Mouse (Mus musculus) spleen, adult 2 months (tissue): ENCODE results near the gene Fam131c. TPM values are rescaled to one million over a fixed set of nuclear protein-coding genes. Genes with fewer than 3 reads are reported as not detected.

Source experiments
- DNase-seq, 2 experiments: peaks; one replicate each; pipeline versions ENCODE4 v3.0.0 to v3.0.0-alpha.2; 2012 to 2021; ENCODE audit warnings: low spot score in 2 of 2, low read depth in 1 of 2
- H3K27ac ChIP-seq: fragments of 200-500 bp; 2 replicates; pipeline ENCODE4 v1.5.1; 2012; ENCODE audit warnings: low read length, inconsistent platforms; ENCODE audit not compliant: insufficient read depth
- H3K27me3 ChIP-seq: fragments of 200-500 bp; 2 replicates; pipeline ENCODE4 v1.6.1; 2012; ENCODE audit warnings: mild to moderate bottlenecking, moderate library complexity, low read length, inconsistent platforms; ENCODE audit not compliant: control insufficient read depth, insufficient read depth
- H3K36me3 ChIP-seq: fragments of 200-500 bp; 2 replicates; pipeline ENCODE4 v1.6.1; 2012; ENCODE audit warnings: mild to moderate bottlenecking, low read length, inconsistent platforms; ENCODE audit not compliant: control insufficient read depth, insufficient read depth
- H3K4me1 ChIP-seq: fragments of 200-500 bp; 2 replicates; pipeline ENCODE4 v1.6.1; 2011; ENCODE audit warnings: inconsistent platforms; ENCODE audit not compliant: control insufficient read depth, insufficient read depth, insufficient read length
- H3K4me3 ChIP-seq: fragments of 200-500 bp; 2 replicates; pipeline ENCODE4 v1.5.1; 2011; ENCODE audit warnings: mild to moderate bottlenecking, inconsistent platforms; ENCODE audit not compliant: insufficient read depth, insufficient read length; ENCODE audit errors: extremely low read depth
- CTCF ChIP-seq: fragments of 200-500 bp; IDR thresholded peaks from 2 replicates; pipeline ENCODE4 v1.5.1; 2011; ENCODE audit warnings: mild to moderate bottlenecking, inconsistent platforms; ENCODE audit not compliant: insufficient read depth, insufficient read length, insufficient replicate concordance; ENCODE audit errors: extremely low read depth
- POLR2A ChIP-seq: fragments of 200-500 bp; IDR thresholded peaks from 2 replicates; pipeline ENCODE4 v1.6.1; 2011; ENCODE audit warnings: low read depth, low read length, inconsistent platforms
- WGBS: fragments of 180-500 bp; shearing (Covaris S2); methylation state at CpG from one replicate; pipeline ENCODE4 v1.1.7; 2018; 5-methylcytosine and 5-hydroxymethylcytosine counted together
- polyA plus RNA-seq: library from polyadenylated mRNA; depleted of rRNA; stranded (reverse); fragments of >200 nt; gene quantifications from 2 replicates; pipeline ENCODE4 v1.2.3, GENCODE M21; 2012

The Fam131c gene
- polyA plus RNA-seq, 1 experiment = 0.22 TPM

DNA sequence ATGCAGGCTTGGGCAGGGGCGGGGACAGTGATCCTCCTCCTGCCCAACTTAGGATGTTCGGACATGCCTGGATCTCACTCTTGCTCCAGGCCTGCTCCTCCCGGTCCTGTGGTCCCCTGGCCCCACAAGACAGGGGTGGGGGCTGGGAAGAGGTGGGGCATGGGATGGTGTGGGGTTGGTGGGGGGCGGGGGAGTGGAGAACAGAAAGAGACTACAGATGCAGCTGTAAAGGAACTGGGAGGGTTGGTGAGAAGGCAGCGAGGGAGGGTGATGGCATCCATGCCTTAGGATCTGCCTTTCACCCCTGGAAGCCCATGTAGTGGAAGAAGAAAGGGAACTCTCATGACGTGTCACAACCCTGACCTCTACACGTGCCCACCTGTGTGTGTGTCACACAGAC is 26.5 kb upstream of the Fam131c start:
- Histone ChIP-seq H3K27me3 (no peaks in the 10 kb centered on the region), H3K27ac (no peak overlapping the region), H3K36me3 (no peaks in the 10 kb centered on the region), H3K4me1 (peaks cover 3% of the 10 kb centered on the region; the same call in 1 of the 2 replicates), H3K4me3 (no peak overlapping the region)
- TF ChIP-seq POLR2A = no peak
- no peak for TF ChIP-seq CTCF
- WGBS = 75% methylated on average over 7 of the region's 7 CpGs
- DNase-seq = no peak

DNA sequence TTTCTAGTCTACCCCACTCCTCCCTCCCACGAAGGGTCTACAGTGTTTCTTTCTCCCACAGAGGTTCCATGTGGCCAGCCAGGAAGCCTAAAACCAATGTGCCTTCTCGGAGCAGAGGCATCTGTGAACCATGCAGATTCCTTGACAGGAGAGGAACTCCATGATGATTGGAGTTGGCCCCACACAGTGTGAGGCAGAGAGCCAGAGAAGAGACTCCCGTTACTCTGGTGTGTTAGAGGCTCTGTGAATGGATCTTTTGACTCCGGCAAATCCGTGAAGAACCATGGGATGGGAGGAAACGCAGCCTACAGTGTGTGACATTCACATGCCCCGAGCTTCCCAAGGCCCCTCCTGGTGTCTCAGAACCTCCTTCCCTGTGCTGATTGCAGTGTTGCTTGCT is 24.5 kb upstream of the Fam131c start:
- no peak for TF ChIP-seq CTCF
- no peak for TF ChIP-seq POLR2A
- peaks cover 3% of the 10 kb centered on the region; the same call in 1 of the 2 replicates for H3K4me1 ChIP-seq
- WGBS = 84% methylated on average over 7 of the region's 7 CpGs
- H3K27me3 ChIP-seq = no peaks in the 10 kb centered on the region
- H3K4me3 ChIP-seq = no peak overlapping the region
- no peaks in the 10 kb centered on the region for H3K36me3 ChIP-seq
- H3K27ac ChIP-seq = no peak overlapping the region
- no peak for DNase-seq

DNA sequence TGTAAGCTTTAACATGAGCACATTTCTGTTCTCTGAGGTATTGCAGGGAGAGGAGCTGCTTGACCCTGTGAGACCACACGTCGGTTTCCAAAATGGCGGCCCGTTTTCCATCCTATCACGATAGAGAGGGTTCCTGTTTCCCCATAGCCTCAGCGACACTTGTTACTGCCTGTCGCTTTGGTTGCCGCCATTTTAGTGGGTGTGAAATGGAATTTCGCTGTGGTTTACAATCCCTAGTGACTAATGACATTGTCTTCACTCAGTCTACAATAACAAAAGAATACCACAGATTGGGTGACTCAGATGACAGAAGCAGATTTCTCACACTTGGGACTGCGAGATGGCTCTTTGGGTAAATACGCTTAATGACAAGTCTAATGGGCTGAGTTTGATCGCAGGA is 22.8 kb upstream of the Fam131c start:
- 91% methylated on average over 12 of the region's 12 CpGs for WGBS
- TF ChIP-seq POLR2A (no peak), CTCF (no peak)
- no peak overlapping the region for H3K4me3 ChIP-seq
- no peak overlapping the region for H3K27ac ChIP-seq
- no peaks in the 10 kb centered on the region for H3K36me3 ChIP-seq
- no peaks in the 10 kb centered on the region for H3K27me3 ChIP-seq
- H3K4me1 ChIP-seq = no peaks in the 10 kb centered on the region
- no peak for DNase-seq

DNA sequence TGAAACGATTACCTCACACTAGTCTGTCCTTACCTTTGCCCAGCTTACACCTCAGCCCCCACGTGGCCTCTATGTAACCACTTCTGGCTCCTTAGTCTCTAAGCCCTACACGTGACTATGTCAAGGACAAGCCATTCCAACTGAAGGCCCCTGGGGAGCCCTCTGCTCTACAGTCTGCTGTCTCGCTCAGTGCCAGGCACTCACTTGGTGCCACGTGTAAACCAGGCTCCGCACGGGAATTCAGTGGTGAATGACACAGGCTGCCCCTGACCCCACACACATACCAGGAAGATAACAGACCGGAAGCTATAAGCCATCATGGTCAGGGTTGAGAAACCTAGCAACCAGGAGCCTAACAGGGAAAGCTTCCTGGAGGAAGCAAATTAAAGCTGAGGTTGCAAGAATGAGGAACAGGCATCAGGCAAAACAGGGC is 20.6 kb upstream of the Fam131c start:
- Histone ChIP-seq H3K36me3 (no peaks in the 10 kb centered on the region), H3K27ac (no peak overlapping the region), H3K27me3 (no peaks in the 10 kb centered on the region), H3K4me3 (no peak overlapping the region), H3K4me1 (no peaks in the 10 kb centered on the region)
- WGBS = 48% methylated on average over 8 of the region's 8 CpGs
- DNase-seq = no peak
- no peak for TF ChIP-seq POLR2A
- TF ChIP-seq CTCF = no peak

DNA sequence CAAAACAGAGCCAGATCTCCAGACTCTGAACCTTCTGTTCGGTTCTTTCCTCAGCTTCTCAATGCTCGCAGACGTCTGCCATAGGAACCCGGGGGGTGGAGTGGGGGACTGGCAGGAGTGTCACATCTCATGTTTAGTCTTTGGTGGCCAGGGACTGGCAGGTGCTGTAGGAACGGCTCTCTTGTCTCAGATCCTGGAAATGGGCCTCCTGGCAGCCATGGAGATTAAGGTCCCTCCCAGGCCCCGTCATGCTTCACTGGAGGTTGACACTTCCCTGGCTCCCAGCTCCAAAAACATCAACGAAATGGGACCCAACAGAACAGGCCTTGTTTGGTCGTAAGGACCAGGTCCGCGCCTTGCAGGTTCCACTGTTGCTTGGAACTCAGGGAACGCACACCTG is 19.4 kb upstream of the Fam131c start:
- H3K27ac ChIP-seq = no peak overlapping the region
- H3K36me3 ChIP-seq = no peaks in the 10 kb centered on the region
- no peak overlapping the region for H3K4me3 ChIP-seq
- no peak for DNase-seq
- no peaks in the 10 kb centered on the region for H3K27me3 ChIP-seq
- no peak for TF ChIP-seq POLR2A
- H3K4me1 ChIP-seq = no peaks in the 10 kb centered on the region
- WGBS = 81% methylated on average over 11 of the region's 11 CpGs

- H3K4me1 ChIP-seq = no peaks in the 10 kb centered on the region
- H3K27ac ChIP-seq = no peak overlapping the region
- no peaks in the 10 kb centered on the region for H3K27me3 ChIP-seq
- H3K4me3 ChIP-seq = no peak overlapping the region
- TF ChIP-seq POLR2A (no peak), CTCF (no peak)
- 91% methylated on average over 12 of the region's 12 CpGs for WGBS
- no peak for DNase-seq
- H3K36me3 ChIP-seq = no peaks in the 10 kb centered on the region
Measured at GRCm38 (mm10) chr4:141350015-141350414, 18.0 kb upstream of the Fam131c start.

DNA sequence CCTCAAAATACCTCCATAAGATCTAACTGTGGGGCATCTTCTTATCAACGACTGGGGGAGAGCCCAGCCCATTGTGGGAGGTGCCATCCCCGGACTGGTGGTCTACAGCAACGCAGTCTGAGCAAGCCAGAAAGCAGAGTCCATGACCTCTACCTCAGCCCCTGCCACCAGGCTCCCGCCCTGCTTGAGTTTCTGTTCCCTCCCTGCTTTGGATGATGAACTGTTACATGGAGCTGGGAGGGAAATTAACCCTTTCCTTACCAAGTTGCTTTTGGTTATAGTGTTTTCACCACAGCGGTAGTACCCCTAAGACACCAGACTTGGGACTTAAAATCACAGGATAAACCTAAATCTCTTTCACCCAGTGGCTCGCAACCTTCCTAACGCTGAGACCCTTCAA is 16.0 kb upstream of the Fam131c start:
- no peaks in the 10 kb centered on the region for H3K27me3 ChIP-seq
- no peak for DNase-seq
- no peaks in the 10 kb centered on the region for H3K36me3 ChIP-seq
- no peak for TF ChIP-seq CTCF
- TF ChIP-seq POLR2A = no peak
- H3K4me1 ChIP-seq = no peaks in the 10 kb centered on the region
- H3K4me3 ChIP-seq = no peak overlapping the region
- no peak overlapping the region for H3K27ac ChIP-seq
- WGBS = 73% methylated on average over 7 of the region's 7 CpGs
